Comparison of ENCODE assay signal across 15 mouse cellular contexts in the genomic region with DNA sequence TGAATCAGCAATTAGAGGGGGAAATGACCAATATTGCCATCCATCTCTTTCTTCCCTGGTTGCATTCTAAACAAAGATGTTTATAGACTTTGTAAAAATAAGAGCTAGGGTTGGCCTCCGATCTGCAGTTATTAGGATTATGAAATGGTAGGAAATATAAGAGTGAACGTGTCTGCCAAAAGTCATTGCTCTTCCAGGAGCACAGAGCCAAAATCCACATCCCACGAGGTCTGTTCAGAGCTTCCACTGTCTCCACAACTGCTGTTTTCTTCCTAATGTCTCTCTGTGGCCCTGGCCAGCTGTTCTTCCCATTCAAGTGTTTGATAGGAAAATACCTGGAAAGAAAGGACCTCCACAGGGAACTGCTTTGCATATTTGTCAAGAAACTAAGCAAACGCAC.
"Had no signal": no experiment of that assay in that cellular context is flagged by ENCODE, and none has a peak within 500 bp of the region (broad histone marks: within the 10 kb centered on the region; RNA-seq: fewer than 3 reads in every experiment).

No protein-coding gene starts in this region.

- H3K27ac ChIP-seq: intestine, embryonic 15.5 days; layer of hippocampus, adult 2 months; limb, embryonic 13.5 days; liver, embryonic 15.5 days; lung, embryonic 15.5 days; macrophage; midbrain, embryonic 15.5 days; neural tube, embryonic 12.5 days; stomach, postnatal 0 days had no signal

- H3K4me3 ChIP-seq: intestine, embryonic 15.5 days; layer of hippocampus, adult 2 months; limb, embryonic 13.5 days; liver, embryonic 15.5 days; lung, embryonic 15.5 days; megakaryocyte, embryonic 14.5 days; midbrain, embryonic 15.5 days; neural tube, embryonic 12.5 days had no signal

- DNase-seq: kidney, adult 2 months; kidney, postnatal 36 days; thymus, postnatal 4 days had no signal

- H3K9ac ChIP-seq: intestine, embryonic 15.5 days; limb, embryonic 13.5 days; liver, embryonic 15.5 days; lung, embryonic 15.5 days; midbrain, embryonic 15.5 days; neural tube, embryonic 12.5 days had no signal

- H3K27me3 ChIP-seq: intestine, embryonic 15.5 days; limb, embryonic 13.5 days; liver, embryonic 15.5 days; lung, embryonic 15.5 days; megakaryocyte, embryonic 14.5 days; midbrain, embryonic 15.5 days; neural tube, embryonic 12.5 days had no signal

- ATAC-seq: intestine, embryonic 15.5 days; midbrain, embryonic 15.5 days had no signal

- H3K9me3 ChIP-seq: intestine, embryonic 15.5 days; limb, embryonic 13.5 days; liver, embryonic 15.5 days; lung, embryonic 15.5 days; midbrain, embryonic 15.5 days; neural tube, embryonic 12.5 days had no signal

- H3K4me1 ChIP-seq: intestine, embryonic 15.5 days; limb, embryonic 13.5 days; liver, embryonic 15.5 days; lung, embryonic 15.5 days; megakaryocyte, embryonic 14.5 days; midbrain, embryonic 15.5 days; neural tube, embryonic 12.5 days had no signal

- H3K36me3 ChIP-seq: intestine, embryonic 15.5 days; limb, embryonic 13.5 days; liver, embryonic 15.5 days; lung, embryonic 15.5 days; midbrain, embryonic 15.5 days; neural tube, embryonic 12.5 days had no signal

- H3K4me2 ChIP-seq: intestine, embryonic 15.5 days; limb, embryonic 13.5 days; liver, embryonic 11.5 days; liver, embryonic 15.5 days; lung, embryonic 15.5 days; midbrain, embryonic 11.5 days; midbrain, embryonic 15.5 days; neural tube, embryonic 12.5 days had no signal
